Mouse (Mus musculus) CH12.LX (cell line): Measurements from ENCODE around the gene Pole2.

ENCODE experiments used
- CHD1 ChIP-seq: IDR thresholded peaks from 2 replicates; pipeline ENCODE4 v1.6.1; 2012; ENCODE audit warnings: low read depth, low read length, improper control_type of control experiment, inconsistent platforms
- CTCF ChIP-seq, 2 experiments: IDR thresholded peaks in 1 of 2; conservative IDR thresholded peaks in 1 of 2; 2 replicates each; pipeline ENCODE4 v1.5.1; 2011 to 2012; ENCODE audit warnings: low read depth in 2 of 2, low read length in 2 of 2, improper control_type of control experiment in 1 of 2, inconsistent platforms in 1 of 2, mild to moderate bottlenecking in 1 of 2, moderate library complexity in 1 of 2
- EP300 ChIP-seq: IDR thresholded peaks from 2 replicates; pipeline ENCODE4 v1.6.1; 2011; ENCODE audit warnings: low read length, improper control_type of control experiment
- MXI1 ChIP-seq: IDR thresholded peaks from 2 replicates; pipeline ENCODE4 v1.6.1; 2011; ENCODE audit warnings: mild to moderate bottlenecking, low read depth, low read length, improper control_type of control experiment
- POLR2A ChIP-seq: IDR thresholded peaks from 2 replicates; pipeline ENCODE4 v1.6.1; 2011; ENCODE audit warnings: low read depth, mild to moderate bottlenecking, improper control_type of control experiment, low read length
- POLR2AphosphoS2 ChIP-seq: IDR thresholded peaks from 2 replicates; pipeline ENCODE4 v1.6.1; 2011; ENCODE audit warnings: low read depth, low read length, improper control_type of control experiment
- RAD21 ChIP-seq: IDR thresholded peaks from 2 replicates; pipeline ENCODE4 v1.6.1; 2011; ENCODE audit warnings: low read depth, mild to moderate bottlenecking, low read length, improper control_type of control experiment, moderate library complexity
- TCF12 ChIP-seq: IDR thresholded peaks from 2 replicates; pipeline ENCODE4 v1.6.1; 2014; ENCODE audit warnings: low read depth, mild to moderate bottlenecking, inconsistent platforms, low read length, improper control_type of control experiment
- UBTF ChIP-seq: IDR thresholded peaks from 2 replicates; pipeline ENCODE4 v1.6.1; 2012; ENCODE audit warnings: low read depth, mild to moderate bottlenecking, inconsistent platforms, low read length, improper control_type of control experiment, moderate library complexity
- USF1 ChIP-seq: IDR thresholded peaks from 2 replicates; pipeline ENCODE4 v1.6.1; 2014; ENCODE audit warnings: low read depth, mild to moderate bottlenecking, inconsistent platforms, low read length, improper control_type of control experiment

GRCm38 (mm10) chr12:69235782-69236181 is 7.8 kb upstream of the Pole2 start:
- TF ChIP-seq POLR2A (no peak), CHD1 (no peak), TCF12 (no peak), USF1 (no peak), MXI1 (no peak), RAD21 (no peak), UBTF (no peak), CTCF (conservative IDR thresholded peaks at IDR 0.05 in 1 of 2, IDR thresholded peaks at IDR 0.05 in 1 of 2; ENCODE audit: low read depth in 2 of 2, low read length in 2 of 2) (no peak), EP300 (no peak), POLR2AphosphoS2 (no peak)
